Mouse (Mus musculus): ENCODE measurements around the gene Pfdn5.

DNA sequence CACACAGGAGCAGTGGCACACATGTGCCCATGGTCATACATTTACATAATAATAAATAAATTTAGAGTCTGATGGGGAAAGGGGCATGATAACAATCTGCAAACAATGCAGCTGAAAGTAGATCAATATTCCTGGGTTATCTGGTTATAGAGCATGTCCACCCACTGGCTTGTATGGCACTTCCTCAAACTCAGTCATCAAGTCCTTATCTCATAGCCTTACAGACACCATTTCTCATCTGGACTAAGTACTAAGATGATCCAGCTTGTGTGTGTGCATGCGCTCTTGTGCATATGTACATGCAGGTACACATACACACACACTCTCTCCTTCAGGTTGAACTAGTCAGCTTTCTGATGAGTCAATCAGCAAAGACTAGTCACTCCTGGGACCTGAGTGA lies 38.8 kb downstream of the Pfdn5 start:
- TF ChIP-seq CTCF (IDR thresholded peaks at IDR 0.05; ENCODE audit: extremely low read depth, insufficient read length, insufficient replicate concordance, low read depth, low read length) = no peak
- no peak for TF ChIP-seq POLR2A (IDR thresholded peaks at IDR 0.05; ENCODE audit: low read depth, low read length)
